Mouse (Mus musculus): ENCODE results near the gene 1500009L16Rik. TPM values are rescaled to one million over a fixed set of nuclear protein-coding genes. Genes with fewer than 3 reads are reported as not detected.

Gene 1500009L16Rik
- polyA plus RNA-seq, 1 experiment from 2014 or later: 35.3 TPM

- Histone ChIP-seq H3K4me2 (no peak overlapping the region), H3K27ac (ENCODE audit: low read depth) (no peak overlapping the region), H3K9me3 (ENCODE audit: low read depth, low read length) (no peaks in the 10 kb centered on the region), H3K4me1 (ENCODE audit: insufficient read depth) (no peaks in the 10 kb centered on the region), H3K9ac (no peak overlapping the region), H3K36me3 (ENCODE audit: insufficient read depth) (no peaks in the 10 kb centered on the region), H3K27me3 (ENCODE audit: insufficient read depth, low read length) (no peaks in the 10 kb centered on the region), H3K4me3 (ENCODE audit: low read depth, low read length) (no peak overlapping the region)
- 50% methylated on average over 10 of the region's 10 CpGs for WGBS
- DNase-seq (no peak), ATAC-seq (ENCODE audit: insufficient read depth) (no peak)
- TF ChIP-seq CTCF (IDR thresholded peaks at IDR 0.05; ENCODE audit: low read depth): no peak
These were observed 10.9 kb upstream of the 1500009L16Rik start for GRCm38 (mm10) chr10:83711769-83712168.

- Histone ChIP-seq H3K27me3 (ENCODE audit: insufficient read depth, low read length) (no peaks in the 10 kb centered on the region), H3K4me2 (no peak overlapping the region), H3K4me1 (ENCODE audit: insufficient read depth) (peaks cover 4% of the 10 kb centered on the region; the same call in 1 of the 2 replicates), H3K9ac (no peak overlapping the region), H3K9me3 (ENCODE audit: low read depth, low read length) (no peaks in the 10 kb centered on the region), H3K36me3 (ENCODE audit: insufficient read depth) (no peaks in the 10 kb centered on the region), H3K4me3 (ENCODE audit: low read depth, low read length) (no peak overlapping the region), H3K27ac (ENCODE audit: low read depth) (no peak overlapping the region)
- DNase-seq (no peak), ATAC-seq (ENCODE audit: insufficient read depth) (no peak)
- 76% methylated on average over 12 of the region's 12 CpGs for WGBS
- TF ChIP-seq CTCF (IDR thresholded peaks at IDR 0.05; ENCODE audit: low read depth): no peak
These were observed 3.7 kb upstream of the 1500009L16Rik start for GRCm38 (mm10) chr10:83718855-83719474.

GRCm38 (mm10) chr10:83723055-83723454 lies 390 bp downstream of the 1500009L16Rik start:
- Histone ChIP-seq H3K9ac (peak overlapping the region; percentile 57), H3K36me3 (ENCODE audit: insufficient read depth) (no peaks in the 10 kb centered on the region), H3K4me2 (peak overlapping the region; percentile 88), H3K9me3 (ENCODE audit: low read depth, low read length) (peaks cover 3% of the 10 kb centered on the region; the same call in 1 of the 2 replicates), H3K27me3 (ENCODE audit: insufficient read depth, low read length) (no peaks in the 10 kb centered on the region), H3K4me3 (ENCODE audit: low read depth, low read length) (peak overlapping the region; percentile 64), H3K27ac (ENCODE audit: low read depth) (peak overlapping the region; percentile 24; the same call in 1 of the 2 replicates), H3K4me1 (ENCODE audit: insufficient read depth) (peaks cover 4% of the 10 kb centered on the region; the same call in 1 of the 2 replicates)
- DNase-seq (peak; percentile 77), ATAC-seq (ENCODE audit: insufficient read depth) (peak; percentile 75)
- 0% methylated on average over 17 of the region's 23 CpGs for WGBS
- no peak for TF ChIP-seq CTCF (IDR thresholded peaks at IDR 0.05; ENCODE audit: low read depth)

- Histone ChIP-seq H3K36me3 (ENCODE audit: insufficient read depth) (no peaks in the 10 kb centered on the region), H3K4me1 (ENCODE audit: insufficient read depth) (peaks cover 4% of the 10 kb centered on the region; the same call in 1 of the 2 replicates), H3K27ac (ENCODE audit: low read depth) (no peak overlapping the region), H3K4me3 (ENCODE audit: low read depth, low read length) (no peak overlapping the region), H3K9me3 (ENCODE audit: low read depth, low read length) (peaks cover 3% of the 10 kb centered on the region; the same call in 1 of the 2 replicates), H3K27me3 (ENCODE audit: insufficient read depth, low read length) (no peaks in the 10 kb centered on the region), H3K4me2 (no peak overlapping the region), H3K9ac (no peak overlapping the region)
- TF ChIP-seq CTCF (IDR thresholded peaks at IDR 0.05; ENCODE audit: low read depth): peak; percentile 58
- ATAC-seq (ENCODE audit: insufficient read depth) (no peak), DNase-seq (peak; percentile 38)
- WGBS: 87% methylated on average over 15 of the region's 15 CpGs
These were observed 1.8 kb downstream of the 1500009L16Rik start for GRCm38 (mm10) chr10:83724351-83725059.

- H3K9ac ChIP-seq: no peak overlapping the region
These were observed 3.5 kb downstream of the 1500009L16Rik start for GRCm38 (mm10) chr10:83726164-83726563.

GRCm38 (mm10) chr10:83727846-83728245 lies 5.2 kb downstream of the 1500009L16Rik start:
- no peak overlapping the region for H3K9ac ChIP-seq
- no peak for ATAC-seq (ENCODE audit: insufficient read depth)
- H3K4me3 ChIP-seq (ENCODE audit: low read depth, low read length): no peak overlapping the region
- no peak for TF ChIP-seq CTCF (IDR thresholded peaks at IDR 0.05; ENCODE audit: low read depth)
- peaks cover 3% of the 10 kb centered on the region; the same call in 1 of the 2 replicates for H3K9me3 ChIP-seq (ENCODE audit: low read depth, low read length)
- DNase-seq: no peak
- peaks cover 4% of the 10 kb centered on the region; the same call in 1 of the 2 replicates for H3K4me1 ChIP-seq (ENCODE audit: insufficient read depth)
- H3K27ac ChIP-seq (ENCODE audit: low read depth): no peak overlapping the region
- 84% methylated on average over 5 of the region's 5 CpGs for WGBS
- H3K36me3 ChIP-seq (ENCODE audit: insufficient read depth): no peaks in the 10 kb centered on the region
- H3K4me2 ChIP-seq: no peak overlapping the region
- no peaks in the 10 kb centered on the region for H3K27me3 ChIP-seq (ENCODE audit: insufficient read depth, low read length)

More at GRCm38 (mm10) chr10:83726164-83726563, 3.5 kb downstream of the 1500009L16Rik start:
- ATAC-seq (ENCODE audit: insufficient read depth) (no peak), DNase-seq (peak; percentile 57)
- no peaks in the 10 kb centered on the region for H3K27me3 ChIP-seq (ENCODE audit: insufficient read depth, low read length)
- H3K4me1 ChIP-seq (ENCODE audit: insufficient read depth): peaks cover 4% of the 10 kb centered on the region; the same call in 1 of the 2 replicates
- peak overlapping the region; percentile 31 for H3K4me2 ChIP-seq
- H3K9me3 ChIP-seq (ENCODE audit: low read depth, low read length): peaks cover 3% of the 10 kb centered on the region; the same call in 1 of the 2 replicates
- no peak overlapping the region for H3K4me3 ChIP-seq (ENCODE audit: low read depth, low read length)
- H3K27ac ChIP-seq (ENCODE audit: low read depth): peak overlapping the region; percentile 24; the same call in 1 of the 2 replicates
- no peak for TF ChIP-seq CTCF (IDR thresholded peaks at IDR 0.05; ENCODE audit: low read depth)
- no peaks in the 10 kb centered on the region for H3K36me3 ChIP-seq (ENCODE audit: insufficient read depth)
- WGBS: 59% methylated on average over 11 of the region's 11 CpGs

GRCm38 (mm10) chr10:83728529-83728928 lies 5.9 kb downstream of the 1500009L16Rik start:
- Histone ChIP-seq H3K4me3 (ENCODE audit: low read depth, low read length) (no peak overlapping the region), H3K9me3 (ENCODE audit: low read depth, low read length) (peaks cover 3% of the 10 kb centered on the region; the same call in 1 of the 2 replicates), H3K27me3 (ENCODE audit: insufficient read depth, low read length) (no peaks in the 10 kb centered on the region), H3K36me3 (ENCODE audit: insufficient read depth) (no peaks in the 10 kb centered on the region), H3K4me2 (no peak overlapping the region), H3K9ac (no peak overlapping the region), H3K4me1 (ENCODE audit: insufficient read depth) (peaks cover 4% of the 10 kb centered on the region; the same call in 1 of the 2 replicates), H3K27ac (ENCODE audit: low read depth) (no peak overlapping the region)
- ATAC-seq (ENCODE audit: insufficient read depth) (no peak), DNase-seq (no peak)
- 66% methylated on average over 6 of the region's 6 CpGs for WGBS
- TF ChIP-seq CTCF (IDR thresholded peaks at IDR 0.05; ENCODE audit: low read depth): no peak
